Mouse (Mus musculus) lung, adult 18-20 months (tissue): ENCODE data around the gene Dynlrb1.
A peak's percentile ranks its signal among the peaks of the same experiment; 100 is the strongest.

Experiments used
- DNase-seq, 2 experiments: peaks; one replicate each; pipeline ENCODE4 v3.0.0; 2022; ENCODE audit warnings: mixed read lengths in 2 of 2

The Dynlrb1 gene

DNA sequence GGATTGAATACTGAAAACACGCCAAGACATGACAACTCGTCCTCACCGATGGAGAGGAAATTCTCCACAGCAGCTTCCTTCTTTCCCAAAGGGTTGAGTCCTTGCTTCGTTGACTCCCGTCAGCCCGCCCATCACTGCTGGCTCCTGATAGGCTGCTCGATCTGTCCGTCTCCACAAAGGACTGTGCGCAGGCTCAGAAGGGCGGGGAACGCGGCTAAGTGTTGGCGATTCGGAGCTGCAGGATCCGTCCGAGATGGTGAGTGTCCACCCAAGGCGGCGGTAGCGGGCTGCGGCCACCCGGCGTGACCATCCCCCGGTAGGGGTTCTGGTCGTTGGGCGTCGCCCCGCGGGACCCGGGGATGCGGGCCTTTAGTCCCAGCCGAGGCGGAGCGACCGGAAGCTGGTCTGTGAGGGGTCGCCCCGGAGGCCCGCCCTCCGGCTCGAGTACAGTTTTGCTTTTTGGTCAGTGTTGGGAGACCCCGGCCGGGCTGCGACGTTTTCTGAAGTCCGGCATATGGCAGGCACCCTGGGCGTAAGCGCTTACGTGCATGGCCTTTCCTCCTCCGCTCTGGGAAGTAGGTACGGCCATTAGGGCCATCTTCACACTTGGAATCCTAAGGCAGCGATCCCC lies at the start of gene Dynlrb1:
Gene Dynlrb1, plus strand, starts transcription at position 172 of the 631 bp plus-strand sequence.
- DNase-seq = peak; percentile 98 to 99

DNA sequence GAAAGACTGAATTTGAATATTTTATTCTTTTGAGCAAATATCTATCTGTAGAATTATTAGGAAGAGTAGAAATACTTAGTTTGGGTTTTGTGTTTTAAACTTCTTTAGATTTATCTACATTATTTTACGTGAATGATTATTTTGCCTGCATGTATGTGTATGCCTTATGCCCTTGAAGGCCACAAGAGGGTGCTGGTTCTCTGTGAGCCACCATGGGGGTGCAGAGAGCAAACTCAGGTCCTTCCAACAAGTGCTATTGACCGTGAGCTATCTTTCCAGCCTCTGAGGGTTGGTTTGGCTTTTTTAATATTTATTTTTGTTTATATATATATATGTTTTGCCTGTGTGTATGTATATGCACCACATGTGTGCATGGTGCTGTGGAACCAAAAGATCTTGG lies 28.9 kb upstream of the Dynlrb1 start:
- DNase-seq = peak in 1 of 2 experiments; percentile 7

DNA sequence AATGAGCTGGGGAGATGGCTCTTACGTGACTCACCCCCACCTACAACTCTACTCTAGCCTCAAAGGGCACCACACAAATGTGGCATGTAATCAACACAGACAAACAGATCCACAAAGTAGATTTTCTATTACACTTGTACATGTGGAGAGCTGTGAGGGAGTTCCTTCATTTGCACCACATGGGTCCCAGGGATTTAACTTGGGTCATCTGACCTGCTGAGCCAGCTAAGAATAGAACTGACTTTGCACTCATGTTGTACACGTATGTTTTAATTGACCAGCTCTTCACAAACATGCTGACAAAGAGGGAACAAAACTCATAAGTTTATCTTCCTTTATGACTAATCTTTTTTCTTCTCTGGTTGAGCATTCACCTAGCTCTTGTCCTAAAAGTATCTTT lies 13.2 kb upstream of the Dynlrb1 start:
- DNase-seq = no peak

DNA sequence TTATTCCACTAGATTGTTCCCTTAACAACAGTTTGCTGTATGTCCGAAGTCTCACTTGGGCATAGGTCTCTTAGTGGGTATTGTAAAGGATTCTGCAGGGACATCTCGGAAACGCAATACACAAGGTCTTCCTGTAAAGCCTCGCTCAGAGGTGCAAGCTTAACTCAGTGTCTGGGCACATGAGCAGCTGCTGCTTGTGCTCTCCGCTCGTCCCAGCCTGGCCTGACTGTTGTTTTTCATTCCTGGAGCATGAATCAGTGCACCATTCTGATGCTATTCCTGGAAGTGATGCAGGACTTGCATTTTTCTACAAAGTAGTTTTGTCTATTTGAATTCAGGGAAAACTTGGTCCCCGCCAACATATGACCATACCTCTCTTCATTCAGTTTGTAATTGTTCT lies 11.6 kb upstream of the Dynlrb1 start:
- DNase-seq = peak in 1 of 2 experiments; percentile 11

DNA sequence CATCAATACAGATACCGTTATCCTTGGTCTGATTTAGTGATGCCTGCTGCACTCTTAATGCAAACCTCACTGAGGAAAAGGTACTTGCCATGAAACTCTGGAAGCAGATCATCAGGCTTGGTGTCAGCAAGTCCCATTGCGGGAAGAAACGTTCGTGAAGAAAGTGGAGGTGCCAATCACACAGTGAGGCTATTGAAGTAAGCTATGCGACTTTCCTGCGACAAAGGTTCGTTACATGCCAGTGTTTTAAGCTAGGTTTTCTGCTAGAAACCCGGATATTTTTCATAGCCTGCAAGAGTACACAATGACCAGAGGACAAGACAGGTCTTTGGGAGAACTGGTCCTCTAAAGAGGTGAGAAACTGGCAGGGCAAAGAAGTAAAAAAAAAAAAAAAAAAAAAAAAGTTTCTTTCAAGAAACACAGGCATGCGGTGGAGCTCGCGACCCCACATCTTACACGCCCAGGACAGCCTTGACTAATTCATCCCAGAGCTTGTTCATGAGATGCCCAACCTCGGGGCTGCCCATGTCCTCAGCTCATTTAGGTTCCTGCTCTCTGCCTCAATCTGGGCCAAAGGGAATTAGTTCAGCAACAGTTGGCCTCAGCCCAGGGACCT lies 479 bp upstream of the Dynlrb1 start:
- DNase-seq = no peak

DNA sequence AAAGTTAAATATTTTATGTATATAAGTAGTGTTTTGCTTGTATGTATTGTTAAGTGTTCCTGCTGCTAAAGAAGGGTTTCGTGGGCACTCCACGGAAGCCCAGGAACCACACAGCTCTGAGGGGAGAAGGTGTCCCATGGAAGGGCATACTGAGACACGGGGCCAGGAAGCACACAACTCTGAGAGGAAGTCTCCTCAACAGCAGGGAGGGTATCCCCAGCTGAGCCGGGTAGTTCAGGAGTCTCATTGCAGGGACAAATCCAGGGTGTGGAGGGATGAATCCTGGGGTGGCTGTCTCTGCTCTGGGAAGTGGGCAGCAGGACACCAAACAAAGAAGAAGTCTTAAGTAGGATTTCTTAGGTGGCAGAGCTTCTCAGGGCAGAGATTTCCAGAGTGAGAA lies 943 bp downstream of the Dynlrb1 start:
- peak in 1 of 2 experiments; percentile 5 for DNase-seq

DNA sequence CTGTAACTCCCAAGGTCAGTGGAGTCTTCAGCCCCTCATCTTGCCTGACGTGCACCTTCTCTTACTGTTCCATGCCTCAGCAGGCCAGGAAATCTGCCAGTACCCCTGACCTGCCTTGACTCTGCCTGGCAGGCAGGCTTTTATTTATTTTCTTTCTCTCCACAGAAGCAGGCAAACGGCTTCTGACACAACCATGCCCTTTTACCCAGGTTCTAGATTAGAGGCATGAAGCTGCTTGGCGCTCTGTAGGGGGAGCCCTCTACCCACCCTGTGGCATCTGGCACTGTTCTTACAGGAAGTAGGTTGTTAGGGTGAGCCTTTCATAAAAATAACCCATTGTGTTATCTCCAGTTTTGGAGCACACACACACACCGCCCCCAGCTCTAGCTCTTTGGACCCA lies 4.6 kb downstream of the Dynlrb1 start:
- DNase-seq = peak; percentile 38 to 46

DNA sequence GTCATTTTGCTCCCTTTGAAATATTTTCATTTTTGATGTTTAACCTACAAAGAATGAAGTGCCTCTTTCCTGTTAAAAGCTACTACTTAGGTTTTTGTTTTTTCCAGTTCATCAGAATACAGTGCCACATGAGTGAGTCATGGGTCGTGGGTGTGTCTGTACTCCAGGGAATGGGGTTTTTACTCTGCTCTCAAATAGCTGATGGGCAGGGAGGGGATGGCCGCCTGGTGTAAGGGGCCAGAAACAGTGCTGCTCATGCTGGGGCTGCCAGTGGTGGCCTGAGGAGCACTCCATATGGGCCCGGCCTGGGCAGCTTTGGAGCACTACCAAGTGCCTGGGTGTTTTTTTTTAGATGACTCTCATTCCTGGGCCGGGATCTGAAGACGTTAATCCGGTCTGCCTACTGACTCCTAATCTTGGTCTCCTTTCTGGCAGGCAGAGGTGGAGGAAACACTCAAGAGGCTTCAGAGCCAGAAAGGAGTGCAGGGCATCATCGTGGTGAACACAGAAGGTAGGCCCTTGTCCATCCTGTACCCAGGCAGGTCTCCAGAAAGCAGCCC lies 6.0 kb downstream of the Dynlrb1 start:
- DNase-seq = peak in 1 of 2 experiments; percentile 41

DNA sequence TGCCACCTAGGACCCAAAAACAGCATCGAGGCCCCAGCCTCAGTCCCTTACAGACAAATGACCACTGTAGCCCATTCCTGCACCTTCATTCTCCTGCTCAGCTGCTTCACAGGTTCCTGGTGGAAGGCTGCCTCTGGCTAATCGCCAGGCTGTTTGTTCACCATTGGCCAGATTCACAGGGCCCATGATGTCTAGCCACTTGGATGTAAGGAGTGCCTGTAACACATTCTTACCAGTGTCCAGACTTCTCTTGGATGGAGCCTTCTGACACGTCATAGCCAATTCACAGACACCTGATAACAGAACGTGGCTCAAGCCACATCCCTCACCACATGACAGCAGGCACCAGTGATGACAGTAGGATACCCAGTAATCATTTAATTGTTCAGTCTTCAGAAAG lies 9.9 kb downstream of the Dynlrb1 start:
- DNase-seq = no peak

DNA sequence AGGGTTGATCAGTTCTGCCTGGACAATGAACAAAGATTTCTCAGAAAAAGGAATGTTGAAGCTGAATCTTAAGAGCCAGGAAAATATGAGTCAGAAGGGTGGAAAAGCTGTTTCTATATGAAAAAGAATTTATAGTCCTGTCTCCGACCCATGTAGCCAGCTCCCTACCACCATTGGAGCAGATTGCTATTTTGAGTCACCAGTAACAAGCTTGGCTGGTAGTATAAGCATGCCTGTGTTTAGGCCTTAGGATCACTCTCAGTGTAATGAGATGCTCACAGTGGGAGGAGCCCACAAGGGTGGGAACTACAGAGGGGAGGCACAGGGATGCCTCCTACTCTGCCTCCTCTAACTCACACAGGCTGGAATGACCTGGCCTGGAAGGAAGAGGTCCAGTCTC lies 11.9 kb downstream of the Dynlrb1 start:
- no peak for DNase-seq

DNA sequence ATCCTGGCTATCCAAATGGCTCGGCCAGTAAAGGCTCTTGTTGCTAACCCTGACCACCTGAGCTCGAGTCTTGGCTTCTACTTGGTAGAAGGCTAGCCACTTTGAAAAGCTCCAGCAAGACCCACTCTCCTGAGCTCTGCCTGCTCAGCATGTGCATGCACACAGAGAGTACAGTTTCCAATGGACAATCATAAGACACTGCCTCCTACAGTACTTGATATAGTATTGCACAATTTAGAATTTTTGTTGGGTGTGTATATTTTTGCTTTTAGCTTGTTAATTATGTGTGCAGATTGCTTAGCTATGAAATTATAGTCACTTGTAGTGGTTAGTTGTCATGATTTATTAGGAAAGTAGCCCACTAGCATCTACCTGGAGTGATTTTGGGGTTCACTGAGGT lies 12.4 kb downstream of the Dynlrb1 start:
- no peak for DNase-seq

DNA sequence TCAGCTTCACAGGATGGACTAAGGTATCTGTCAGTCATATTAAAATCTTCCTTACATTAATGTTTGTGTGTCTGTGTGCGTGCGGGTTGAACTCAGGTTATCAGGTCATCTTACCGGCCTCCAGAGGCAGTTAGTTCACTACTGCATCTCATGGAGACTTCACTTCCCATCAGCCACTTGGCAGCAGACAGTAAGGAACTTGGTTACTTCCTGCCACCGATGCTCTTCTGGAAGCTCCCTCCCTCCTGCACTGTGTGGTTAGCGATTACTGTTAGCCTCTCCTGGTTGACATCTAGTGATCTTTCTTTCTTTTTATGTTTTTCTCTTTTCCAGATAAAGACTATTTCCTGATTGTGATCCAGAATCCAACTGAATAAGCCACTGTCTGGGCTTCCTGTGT lies 13.3 kb downstream of the Dynlrb1 start:
- DNase-seq = no peak

DNA sequence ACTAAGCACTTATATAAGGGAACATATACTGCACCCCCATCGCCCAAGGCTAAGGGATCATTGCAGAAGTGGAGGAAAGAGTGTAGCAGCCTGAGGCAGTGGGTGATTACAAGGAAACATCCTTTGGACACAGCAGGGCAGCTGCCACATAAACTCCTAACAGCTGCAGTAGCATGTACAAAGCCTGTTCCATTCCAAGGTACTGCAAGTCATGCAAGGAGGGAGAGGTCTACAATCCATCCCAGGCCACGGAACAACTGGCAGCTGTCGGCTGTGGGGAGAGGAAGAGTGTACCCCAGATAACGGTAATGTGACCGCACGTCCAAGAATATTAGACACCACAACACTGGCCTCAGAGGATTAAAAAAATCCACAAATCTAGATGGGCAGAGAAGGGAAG lies 29.2 kb downstream of the Dynlrb1 start:
- DNase-seq = no peak

DNA sequence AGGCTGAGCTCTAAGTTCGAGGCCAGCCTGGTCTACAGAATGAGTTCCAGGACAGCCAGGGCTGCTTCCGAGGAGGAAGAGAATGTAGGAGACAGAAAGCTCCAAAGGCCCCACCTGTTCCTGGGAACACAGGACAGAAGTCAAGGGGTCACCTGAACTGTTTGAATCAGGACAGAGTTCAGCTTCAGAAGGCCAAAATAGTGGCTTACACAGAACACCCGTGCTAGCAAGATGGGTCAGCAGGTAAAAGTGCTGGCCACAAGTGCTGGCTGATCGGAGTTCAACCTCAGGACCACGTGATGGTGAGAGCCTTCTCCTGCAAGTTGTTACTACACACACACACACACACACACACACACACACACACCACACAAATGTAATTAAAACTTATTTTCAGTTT lies 30.6 kb downstream of the Dynlrb1 start:
- no peak for DNase-seq

DNA sequence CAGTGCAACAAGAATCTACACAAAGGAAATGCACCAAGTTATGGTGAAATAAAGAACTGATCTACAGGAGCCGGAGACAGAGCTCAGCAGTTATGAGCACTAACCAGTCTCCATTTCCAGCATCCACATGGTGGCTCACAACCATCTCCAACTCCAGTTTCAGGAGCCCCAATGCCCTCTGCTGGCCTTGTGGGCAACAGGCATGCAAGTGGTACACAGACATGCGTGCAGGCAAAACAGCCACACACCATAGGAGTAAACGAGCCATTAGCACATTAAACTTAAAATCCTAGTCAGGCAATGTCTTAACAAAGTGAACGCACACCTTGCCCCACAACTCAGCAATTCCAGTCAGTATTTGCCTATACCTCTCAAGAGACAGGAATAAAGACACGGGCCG lies 35.6 kb downstream of the Dynlrb1 start:
- no peak for DNase-seq

DNA sequence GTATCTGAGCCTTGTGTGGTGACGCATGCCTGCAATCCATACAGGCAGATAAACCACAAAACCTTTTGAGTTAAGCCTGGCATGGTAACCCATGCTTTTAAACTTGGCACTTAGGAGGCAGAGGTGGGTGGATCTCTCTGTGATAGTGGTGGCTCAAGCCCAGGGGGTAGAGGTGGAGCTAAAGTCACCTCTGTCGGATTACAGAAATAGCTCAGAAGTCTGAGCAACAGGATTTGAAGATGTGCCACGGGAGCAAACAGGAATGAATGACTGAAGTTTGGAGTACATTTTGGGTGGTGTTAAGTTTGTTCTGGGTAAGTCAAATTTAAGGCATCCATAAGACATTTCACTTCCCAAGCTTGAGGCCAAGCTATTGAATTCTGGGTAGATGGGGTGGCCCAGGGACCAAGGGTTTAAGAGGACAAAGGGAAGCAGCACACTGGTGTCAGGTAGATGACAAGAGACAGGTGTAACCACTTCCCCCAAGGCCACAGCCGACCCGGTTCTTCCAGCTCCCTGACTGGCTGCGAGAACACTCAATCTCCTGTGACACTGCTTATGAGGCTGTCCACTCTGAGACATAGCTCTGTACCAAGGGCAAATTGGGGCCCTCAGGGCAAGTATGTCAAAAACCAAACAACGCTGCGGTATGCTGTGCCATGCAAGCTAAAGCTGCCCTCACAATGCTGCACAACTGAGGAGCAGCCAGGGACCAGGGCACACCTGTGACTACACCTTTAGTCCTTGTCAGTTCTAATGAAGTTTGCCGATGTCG lies 36.2 kb downstream of the Dynlrb1 start:
- DNase-seq = no peak

DNA sequence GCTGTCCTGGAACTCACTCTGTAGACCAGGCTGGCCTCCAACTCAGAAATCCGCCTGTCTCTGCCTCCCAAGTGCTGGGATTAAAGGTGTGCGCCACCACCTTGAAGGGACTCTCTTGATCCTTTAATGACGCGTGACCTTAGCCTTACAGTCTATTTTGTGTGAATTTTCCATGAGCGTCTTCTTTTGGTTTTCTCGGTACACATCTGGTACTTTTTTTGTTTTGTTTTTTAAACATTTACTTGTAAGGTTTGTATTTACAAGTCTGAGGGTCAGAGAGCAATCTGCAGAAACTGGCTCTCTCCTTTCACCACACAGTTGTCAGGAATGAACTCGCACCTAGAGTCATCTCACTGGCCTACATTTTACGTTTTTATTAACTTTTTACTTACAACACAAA lies 37.3 kb downstream of the Dynlrb1 start:
- DNase-seq = no peak

DNA sequence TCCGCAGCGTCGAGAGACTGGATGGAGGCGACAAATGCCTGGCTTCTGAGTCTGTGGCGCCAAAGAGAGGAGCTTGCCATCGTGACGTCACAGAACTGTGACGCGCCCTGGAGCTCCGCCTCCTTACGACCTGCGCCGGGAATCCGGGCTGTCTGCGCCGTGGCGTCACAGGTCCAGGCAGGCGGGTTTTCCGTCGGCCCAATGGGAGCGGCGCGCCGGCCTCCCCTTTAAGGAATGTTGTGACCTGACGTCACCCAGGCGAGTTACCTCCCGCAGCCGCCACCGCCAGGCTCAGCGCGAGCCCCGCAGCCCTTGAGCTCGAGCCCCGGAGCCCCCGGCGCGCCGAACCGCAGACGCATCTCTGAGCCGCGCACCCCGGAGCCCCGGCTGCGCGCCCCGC lies 39.9 kb downstream of the Dynlrb1 start, which contains the start of gene Map1lc3a:
Gene Map1lc3a, plus strand, starts transcription at position 103 of the 400 bp plus-strand sequence.
- peak; percentile 96 to 97 for DNase-seq

DNA sequence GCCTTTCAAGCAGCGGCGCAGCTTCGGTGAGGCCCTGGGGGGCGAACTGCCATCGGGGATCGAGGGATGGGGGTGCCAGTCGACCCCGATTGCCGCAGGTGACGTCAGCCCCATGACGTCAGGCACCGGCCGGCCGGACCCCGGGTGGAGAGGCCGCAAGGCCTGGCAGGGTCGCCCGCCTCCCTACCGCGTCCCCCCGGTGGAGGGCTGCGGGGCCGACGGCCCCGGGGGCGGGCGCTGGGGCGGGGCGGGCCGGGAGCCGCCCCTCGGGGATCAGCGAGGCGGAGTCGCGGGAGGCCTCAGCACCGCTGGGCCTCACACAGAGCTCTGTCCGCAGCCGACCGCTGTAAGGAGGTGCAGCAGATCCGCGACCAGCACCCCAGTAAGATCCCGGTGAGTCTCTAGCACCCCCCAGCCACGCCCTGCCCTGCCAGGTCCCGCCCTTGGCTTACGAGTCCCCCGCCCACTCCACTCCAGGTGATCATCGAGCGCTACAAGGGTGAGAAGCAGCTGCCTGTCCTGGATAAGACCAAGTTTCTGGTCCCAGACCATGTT lies 40.4 kb downstream of the Dynlrb1 start:
- DNase-seq = peak; percentile 77 to 81

DNA sequence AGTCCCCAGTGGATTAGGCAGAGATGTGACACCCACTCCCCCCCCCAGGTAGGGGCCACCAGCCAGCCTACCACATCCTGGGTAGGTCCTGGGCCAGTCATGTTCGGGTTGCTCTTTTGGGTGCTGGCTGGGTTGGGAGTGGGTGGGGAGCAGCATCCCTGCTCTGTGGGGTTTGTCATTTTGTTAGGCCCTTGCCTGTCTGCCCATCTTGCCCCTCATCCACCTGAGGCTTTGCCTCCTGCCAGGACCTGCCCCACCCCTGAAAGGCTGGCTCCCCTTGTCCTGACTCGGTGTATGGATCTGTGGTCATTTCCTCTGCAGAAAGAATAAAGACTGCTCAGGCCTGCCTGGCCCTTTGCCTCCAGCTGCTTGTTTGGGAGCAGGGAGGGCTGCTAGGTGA lies 41.4 kb downstream of the Dynlrb1 start:
- DNase-seq = peak in 1 of 2 experiments; percentile 5

DNA sequence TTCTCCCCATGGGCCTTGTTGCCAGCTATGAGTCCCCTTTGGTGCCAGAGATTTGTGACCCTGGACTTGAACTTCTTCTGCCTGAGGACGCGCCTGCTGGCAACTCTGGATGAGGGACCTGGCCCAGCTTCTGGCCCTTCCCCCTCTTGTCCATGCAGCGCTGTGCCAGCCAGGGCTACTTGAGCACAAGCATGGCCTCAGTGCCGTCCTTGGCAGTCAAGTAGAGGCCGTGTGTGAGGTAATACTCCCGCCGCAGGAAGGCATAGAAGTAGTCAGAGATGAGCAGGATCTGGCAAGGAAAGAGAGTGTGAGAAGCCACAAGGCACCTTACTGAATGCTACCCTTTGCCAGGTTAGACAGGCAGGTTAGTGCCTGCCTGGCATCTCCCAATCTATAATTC lies 42.0 kb downstream of the Dynlrb1 start:
- DNase-seq = peak; percentile 80 to 85

DNA sequence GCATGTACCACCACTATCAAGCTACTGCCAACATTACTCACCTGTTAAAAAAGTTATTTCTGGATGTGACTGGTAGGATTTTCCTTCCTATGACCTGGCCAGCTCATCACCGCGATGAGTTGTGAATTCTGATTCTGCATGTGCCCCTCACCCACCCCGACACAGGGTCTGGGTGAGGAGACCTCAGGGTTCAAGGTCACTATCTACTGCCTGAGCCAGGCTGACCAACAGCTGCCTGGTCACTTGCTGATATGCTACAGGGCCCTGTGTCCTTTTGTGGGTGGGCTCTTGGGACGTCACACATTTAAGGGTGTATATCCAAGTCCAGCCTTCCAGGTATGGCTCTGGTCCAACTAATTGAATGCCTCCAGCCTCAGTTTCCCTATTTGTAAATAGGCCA lies 42.8 kb downstream of the Dynlrb1 start:
- DNase-seq = no peak

DNA sequence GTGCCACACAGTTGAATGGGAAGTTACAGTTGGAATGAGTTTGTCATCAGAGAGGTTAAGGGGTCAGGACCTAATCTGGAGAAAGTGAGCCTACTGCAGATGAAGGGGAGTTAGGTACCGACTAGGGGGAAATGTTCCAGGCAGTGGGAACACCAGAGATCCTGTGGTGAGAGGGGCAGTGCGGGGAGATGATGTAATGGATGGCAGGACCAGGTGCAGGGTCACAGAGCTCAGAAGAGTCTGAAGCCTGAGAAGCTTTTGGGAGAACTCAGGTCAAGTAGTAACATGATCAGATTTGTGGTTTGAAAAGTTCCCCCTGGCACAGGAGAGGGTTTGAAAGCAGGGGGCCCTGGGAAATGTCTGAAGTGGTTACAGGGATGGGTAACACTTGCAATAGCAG lies 43.8 kb downstream of the Dynlrb1 start:
- DNase-seq = no peak
